Mouse (Mus musculus) cortical plate, adult 2 months (tissue): Measurements from ENCODE around the gene Fos. TPM values are rescaled to one million over a fixed set of nuclear protein-coding genes. Genes with fewer than 3 reads are reported as not detected.
A peak's percentile ranks its signal among the peaks of the same experiment; 100 is the strongest.

Experiments used
- H3K27ac ChIP-seq: fragments of 200-500 bp; 2 replicates; pipeline ENCODE4 v1.5.1; 2012; ENCODE audit warnings: low read length, control low read depth, inconsistent platforms; ENCODE audit not compliant: insufficient read depth
- H3K4me1 ChIP-seq: fragments of 200-500 bp; 2 replicates; pipeline ENCODE4 v1.6.1; 2011; ENCODE audit warnings: low read length; ENCODE audit not compliant: control insufficient read depth, insufficient read depth
- H3K4me3 ChIP-seq: fragments of 200-500 bp; 2 replicates; pipeline ENCODE4 v1.5.1; 2011; ENCODE audit warnings: mild to moderate bottlenecking, low read length, control low read depth; ENCODE audit not compliant: insufficient read depth
- CTCF ChIP-seq: fragments of 200-500 bp; IDR thresholded peaks from 2 replicates; pipeline ENCODE4 v1.5.1; 2011; ENCODE audit warnings: mild to moderate bottlenecking, control low read depth, low read length; ENCODE audit not compliant: insufficient read depth; ENCODE audit errors: extremely low read depth
- POLR2A ChIP-seq: fragments of 200-500 bp; IDR thresholded peaks from 2 replicates; pipeline ENCODE4 v1.6.1; 2011; ENCODE audit warnings: mild to moderate bottlenecking, low read length, control low read depth; ENCODE audit not compliant: insufficient read depth; ENCODE audit errors: extremely low read depth
- polyA plus RNA-seq: library from polyadenylated mRNA; depleted of rRNA; stranded (reverse); fragments of >200 nt; gene quantifications from 2 replicates; pipeline ENCODE4 v1.2.3, GENCODE M21; 2012

The Fos gene
- polyA plus RNA-seq, 1 experiment: 41.8 TPM

- no peak overlapping the region for H3K27ac ChIP-seq
- no peaks in the 10 kb centered on the region for H3K4me1 ChIP-seq
- no peak overlapping the region for H3K4me3 ChIP-seq
- TF ChIP-seq CTCF (no peak), POLR2A (no peak)
These were observed 30.2 kb upstream of the Fos start for GRCm38 (mm10) chr12:85443456-85443855.

GRCm38 (mm10) chr12:85444646-85445045 is 29.0 kb upstream of the Fos start:
- Histone ChIP-seq H3K4me3 (no peak overlapping the region), H3K4me1 (no peaks in the 10 kb centered on the region), H3K27ac (no peak overlapping the region)
- TF ChIP-seq CTCF (no peak), POLR2A (no peak)

- Histone ChIP-seq H3K4me1 (no peaks in the 10 kb centered on the region), H3K4me3 (no peak overlapping the region), H3K27ac (no peak overlapping the region)
- no peak for TF ChIP-seq POLR2A
- no peak for TF ChIP-seq CTCF
These were observed 26.7 kb upstream of the Fos start for GRCm38 (mm10) chr12:85447009-85447408.

GRCm38 (mm10) chr12:85447490-85447889 is 26.2 kb upstream of the Fos start:
- TF ChIP-seq CTCF (no peak), POLR2A (no peak)

GRCm38 (mm10) chr12:85449478-85449877 is 24.2 kb upstream of the Fos start:
- Histone ChIP-seq H3K27ac (no peak overlapping the region), H3K4me3 (no peak overlapping the region), H3K4me1 (no peaks in the 10 kb centered on the region; the same call in 1 of the 2 replicates)
- TF ChIP-seq CTCF (no peak), POLR2A (no peak)

More at GRCm38 (mm10) chr12:85447490-85447889, 26.2 kb upstream of the Fos start:
- H3K27ac ChIP-seq: no peak overlapping the region
- H3K4me3 ChIP-seq: no peak overlapping the region
- H3K4me1 ChIP-seq: no peaks in the 10 kb centered on the region

DNA sequence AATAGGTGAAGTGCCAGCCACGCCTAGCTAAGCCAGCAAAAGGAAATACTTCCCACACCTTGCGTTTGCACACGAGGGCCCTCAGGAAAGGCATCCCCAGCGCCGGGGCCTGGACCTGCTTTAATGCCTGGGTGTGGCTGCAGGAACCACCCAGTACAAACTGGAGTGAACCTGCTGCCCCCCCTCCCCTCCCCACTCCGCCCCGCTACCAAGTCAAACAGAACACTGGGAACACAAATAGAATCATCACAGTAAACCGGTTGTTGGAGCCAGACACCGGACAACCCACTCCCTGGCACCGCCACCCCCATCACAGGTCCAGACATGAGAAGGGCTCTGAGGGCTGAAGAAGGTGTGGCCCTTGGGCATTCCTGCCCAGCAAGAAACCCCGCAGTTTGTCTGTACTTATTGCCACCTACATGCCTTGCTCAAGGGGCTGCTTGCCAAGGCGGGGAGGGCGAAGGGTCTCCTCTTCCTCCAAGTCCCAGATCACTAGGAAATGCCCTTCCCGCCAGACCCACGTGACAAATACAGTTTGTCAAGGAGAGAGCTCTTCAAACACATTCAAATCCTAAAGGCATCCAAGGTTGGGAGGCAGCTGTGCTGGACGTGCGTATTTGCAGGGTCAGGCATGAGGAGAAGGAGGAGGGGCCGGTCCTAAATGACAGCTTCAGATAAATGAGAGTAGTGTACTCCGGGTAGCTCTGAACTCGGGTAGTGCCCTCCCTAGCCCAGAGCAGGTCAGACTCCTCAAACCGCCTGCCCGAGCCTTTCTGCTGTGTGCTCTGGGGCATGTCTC is 21.8 kb upstream of the Fos start:
- Histone ChIP-seq H3K27ac (no peak overlapping the region), H3K4me1 (no peaks in the 10 kb centered on the region; the same call in 1 of the 2 replicates), H3K4me3 (no peak overlapping the region)
- no peak for TF ChIP-seq CTCF
- TF ChIP-seq POLR2A: no peak

DNA sequence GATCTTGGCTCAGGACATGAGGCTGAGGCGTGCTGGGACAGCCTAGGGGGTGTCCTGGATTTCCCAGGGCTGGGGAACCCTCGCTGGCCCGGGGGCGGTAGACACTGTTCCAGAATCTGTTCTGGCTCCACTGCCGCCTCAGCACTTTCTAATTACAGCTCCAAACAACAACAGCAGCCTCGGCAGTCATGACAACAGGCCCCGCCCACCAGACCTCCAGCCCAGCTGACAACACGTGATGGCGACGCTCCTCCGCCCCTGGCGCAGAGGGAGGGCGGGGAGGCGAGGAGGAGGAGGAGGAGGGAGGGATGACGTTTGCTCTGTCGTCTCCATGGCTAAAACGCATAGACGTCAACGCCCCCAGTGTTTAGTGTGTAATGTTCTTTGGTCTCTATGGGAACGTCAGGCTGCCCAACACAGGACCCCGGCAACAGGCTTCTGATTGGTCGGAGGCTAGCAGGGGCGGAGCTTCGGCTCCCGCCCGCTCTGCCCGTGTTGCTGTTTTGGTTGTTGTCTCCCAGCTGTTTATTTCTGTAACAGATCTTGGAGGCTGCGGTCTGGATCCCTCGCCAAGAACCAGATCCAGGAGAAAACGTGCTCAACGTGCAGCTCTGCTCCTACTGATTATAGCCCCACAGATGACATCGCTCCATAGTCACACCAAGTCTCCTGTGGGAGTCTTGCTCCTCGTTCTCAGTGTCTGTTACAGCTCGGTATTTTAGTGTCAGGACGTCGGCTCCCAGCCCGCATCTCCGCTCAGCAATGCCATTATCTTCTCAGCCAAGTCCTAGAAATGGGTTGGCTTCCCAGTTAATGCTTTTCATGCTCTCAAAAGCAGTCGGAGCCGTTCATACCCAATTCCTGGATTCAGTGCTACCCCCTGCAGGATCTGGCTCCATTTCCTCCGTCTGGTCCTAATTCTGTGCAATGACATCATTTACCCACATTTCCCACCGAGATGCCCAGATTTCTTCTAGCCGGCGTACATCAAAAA is 18.3 kb upstream of the Fos start:
- Histone ChIP-seq H3K4me3 (peak overlapping the region; percentile 27), H3K27ac (peak overlapping the region; percentile 49), H3K4me1 (no peaks in the 10 kb centered on the region; the same call in 1 of the 2 replicates)
- TF ChIP-seq CTCF (peak; percentile 13; the same call in 1 of the 2 replicates), POLR2A (peak; percentile 66)

DNA sequence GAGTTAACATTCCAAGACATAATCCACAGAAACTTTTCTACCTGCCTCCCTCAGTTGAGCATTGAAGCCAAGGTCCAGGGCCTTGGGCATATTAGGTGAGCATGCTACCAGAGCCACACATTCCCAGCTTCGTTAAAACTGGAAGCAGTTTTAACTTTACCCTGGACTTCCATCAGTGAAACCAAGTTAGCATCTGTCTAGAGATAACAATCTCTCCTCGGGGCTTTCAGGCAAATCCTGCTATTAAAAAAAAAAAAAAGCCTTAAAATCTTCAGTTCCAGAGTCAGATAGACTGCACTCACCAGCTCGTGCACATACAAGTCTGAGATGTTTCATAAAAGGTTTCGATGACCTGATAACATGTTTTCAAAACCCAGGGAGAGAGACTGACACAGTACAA is 17.4 kb upstream of the Fos start:
- H3K27ac ChIP-seq: no peak overlapping the region
- no peak overlapping the region for H3K4me3 ChIP-seq
- no peak for TF ChIP-seq CTCF
- TF ChIP-seq POLR2A: no peak
- H3K4me1 ChIP-seq: no peaks in the 10 kb centered on the region; the same call in 1 of the 2 replicates

- Histone ChIP-seq H3K4me1 (no peaks in the 10 kb centered on the region; the same call in 1 of the 2 replicates), H3K4me3 (no peak overlapping the region), H3K27ac (no peak overlapping the region)
- TF ChIP-seq POLR2A (no peak), CTCF (no peak)
These were observed 16.7 kb upstream of the Fos start for GRCm38 (mm10) chr12:85456966-85457505.
